ENCODE assay signal across 23 mouse cellular contexts in the genomic region with DNA sequence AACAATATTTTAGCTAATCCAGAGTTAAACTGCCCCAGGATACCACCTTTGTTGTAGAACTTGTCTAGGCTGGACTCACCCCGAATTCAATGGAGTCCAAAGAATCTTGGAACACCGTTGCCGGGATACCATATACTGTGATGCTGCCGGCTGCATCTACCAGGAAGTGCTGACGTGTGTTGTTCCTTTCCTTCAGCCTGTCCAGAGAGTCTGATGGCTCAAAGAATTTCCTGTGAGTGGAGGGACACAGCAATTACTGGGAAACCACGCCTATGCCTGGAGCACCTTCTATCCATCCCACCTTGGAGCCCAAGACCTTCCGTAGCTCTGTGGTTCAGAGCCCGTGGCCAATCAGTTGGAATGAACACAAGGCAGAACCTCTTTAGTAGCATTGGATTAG. TPM values are rescaled to one million over a fixed set of nuclear protein-coding genes. Genes with fewer than 3 reads are reported as not detected.
DNase-seq lines count a peak whose midpoint lies in the region; ATAC-seq and TF ChIP-seq lines count a peak whose summit lies in the region.
"Had no signal": no experiment of that assay in that cellular context is flagged by ENCODE, and none has a peak within 500 bp of the region (broad histone marks: within the 10 kb centered on the region; RNA-seq: fewer than 3 reads in every experiment).

No protein-coding gene starts in this region.

- no peaks in the 10 kb centered on the region for H3K36me3 ChIP-seq in heart, embryonic 14.5 days (ENCODE audit: control insufficient read depth, insufficient read depth, low read length)
- no peaks in the 10 kb centered on the region for H3K36me3 ChIP-seq in testis, adult 2 months (ENCODE audit: control insufficient read depth, insufficient read depth, low read length)
- H3K36me3 ChIP-seq: embryonic facial prominence, embryonic 12.5 days; embryonic facial prominence, embryonic 15.5 days; heart, embryonic 12.5 days; hindbrain, embryonic 12.5 days; hindbrain, embryonic 15.5 days had no signal

- peak; percentile 10 for DNase-seq in embryo, embryonic 10 days (ENCODE audit: low spot score)
- no peak for DNase-seq in embryo, embryonic 9.5 days (ENCODE audit: extremely low spot score)
- no peak for DNase-seq in heart, postnatal 10 days
- DNase-seq in testis, postnatal 10 days (ENCODE audit: low spot score) = no peak
- DNase-seq in frontal cortex, postnatal 10 days (ENCODE audit: low spot score in 2 of 2) = no peak
- DNase-seq in urinary bladder, postnatal 36 days (ENCODE audit: low spot score in 2 of 2) = no peak
- DNase-seq: adrenal gland, postnatal 10 days; adrenal gland, postnatal 36 days; cerebellum, adult 18-20 months; cerebellum, adult 9-10 months; cerebellum, postnatal 14 days; forebrain, postnatal 0 days; gastrocnemius, postnatal 10 days; gastrocnemius, postnatal 36 days had no signal

- H3K4me1 ChIP-seq in heart, embryonic 14.5 days (ENCODE audit: control insufficient read depth in 2 of 2, insufficient read depth in 2 of 2, low read length in 2 of 2) = no peaks in the 10 kb centered on the region
- peaks cover 7% of the 10 kb centered on the region; the same call in 1 of the 2 replicates for H3K4me1 ChIP-seq in testis, adult 2 months (ENCODE audit: control insufficient read depth, insufficient read depth, low read length)
- H3K4me1 ChIP-seq: embryonic facial prominence, embryonic 12.5 days; embryonic facial prominence, embryonic 15.5 days; hindbrain, embryonic 12.5 days; hindbrain, embryonic 15.5 days had no signal

- no peak for TF ChIP-seq CTCF in testis, adult 2 months (IDR thresholded peaks at IDR 0.05; ENCODE audit: control insufficient read depth, insufficient read depth, insufficient replicate concordance, low read depth, low read length)

- H3K4me3 ChIP-seq in heart, embryonic 14.5 days (ENCODE audit: control insufficient read depth in 1 of 2, insufficient read depth in 1 of 2, low read depth in 1 of 2, low read length in 2 of 2) = no peak overlapping the region
- peak overlapping the region; percentile 66 for H3K4me3 ChIP-seq in testis, adult 2 months (ENCODE audit: control insufficient read depth, low read depth, low read length)
- H3K4me3 ChIP-seq: embryonic facial prominence, embryonic 12.5 days; embryonic facial prominence, embryonic 15.5 days; heart, embryonic 12.5 days; hindbrain, embryonic 12.5 days; hindbrain, embryonic 15.5 days had no signal

- H3K4me2 ChIP-seq in heart, embryonic 14.5 days (ENCODE audit: low read length) = no peak overlapping the region
- H3K4me2 ChIP-seq: embryonic facial prominence, embryonic 12.5 days; embryonic facial prominence, embryonic 15.5 days; heart, embryonic 12.5 days; hindbrain, embryonic 12.5 days; hindbrain, embryonic 15.5 days had no signal

- H3K27ac ChIP-seq in heart, embryonic 14.5 days (replicated peaks in 1 of 2; ENCODE audit: control insufficient read depth in 1 of 2, insufficient read depth in 1 of 2, low read depth in 2 of 2, low read length in 2 of 2) = no peak overlapping the region
- H3K27ac ChIP-seq in testis, adult 2 months (ENCODE audit: control insufficient read depth, insufficient read depth, low read depth, low read length) = no peak overlapping the region
- H3K27ac ChIP-seq: embryonic facial prominence, embryonic 12.5 days; embryonic facial prominence, embryonic 15.5 days; hindbrain, embryonic 12.5 days; hindbrain, embryonic 15.5 days had no signal

- no peaks in the 10 kb centered on the region for H3K9me3 ChIP-seq in heart, embryonic 14.5 days (ENCODE audit: control insufficient read depth, low read length)
- H3K9me3 ChIP-seq: embryonic facial prominence, embryonic 15.5 days; heart, embryonic 12.5 days; hindbrain, embryonic 12.5 days; hindbrain, embryonic 15.5 days had no signal

- no peak overlapping the region for H3K9ac ChIP-seq in heart, embryonic 14.5 days (ENCODE audit: low read length)
- H3K9ac ChIP-seq: embryonic facial prominence, embryonic 12.5 days; embryonic facial prominence, embryonic 15.5 days; forebrain, postnatal 0 days; heart, embryonic 12.5 days; hindbrain, embryonic 12.5 days; hindbrain, embryonic 15.5 days had no signal

- intact Hi-C loops in heart, postnatal 10 days (cut with DNase I) = no loop called here

- ATAC-seq in heart, embryonic 14.5 days (ENCODE audit: insufficient number of reproducible peaks, insufficient read depth, low FRiP score, low read depth) = 0 out of 2 replicates have a peak, but pooled peaks have one; percentile 26
- ATAC-seq: forebrain, embryonic 14.5 days; forebrain, postnatal 0 days; intestine, postnatal 0 days had no signal

- WGBS in heart, embryonic 14.5 days = 67% methylated on average over 8 of the region's 8 CpGs

- H3K27me3 ChIP-seq in heart, embryonic 14.5 days (ENCODE audit: control insufficient read depth, insufficient read depth, low read length) = no peaks in the 10 kb centered on the region
- H3K27me3 ChIP-seq in testis, adult 2 months (ENCODE audit: control insufficient read depth, insufficient read depth, low read length) = no peaks in the 10 kb centered on the region
- H3K27me3 ChIP-seq: embryonic facial prominence, embryonic 12.5 days; embryonic facial prominence, embryonic 15.5 days; heart, embryonic 12.5 days; hindbrain, embryonic 12.5 days; hindbrain, embryonic 15.5 days had no signal

- no peak; the same call in 1 of the 2 replicates for TF ChIP-seq POLR2A in testis, adult 2 months (IDR thresholded peaks at IDR 0.05; ENCODE audit: control insufficient read depth, low read depth, low read length)

RNA-seq across cellular contexts. Expression of gene Rap1b, which starts 20.8 kb away (rescaled TPM):
- 133 and 143 TPM in 2 replicates for polyA plus RNA-seq in heart, embryonic 14.5 days (2014; fragmentation: Nextera tagmentation; extraction: Ambion mirVana)
- 10 to 100 TPM; 89.8 to 96.6 TPM for total RNA-seq in heart, postnatal 10 days (2021)
- polyA plus RNA-seq in testis, adult 2 months (2012; rRNA removed) = 9.6 and 13.8 TPM in 2 replicates
